Mouse (Mus musculus): ENCODE results near the gene Gm48551. TPM values are rescaled to one million over a fixed set of nuclear protein-coding genes. Genes with fewer than 3 reads are reported as not detected.

Gm48551 gene
- polyA plus RNA-seq, 1 experiment from 2014 or later = 8.2 TPM

DNA sequence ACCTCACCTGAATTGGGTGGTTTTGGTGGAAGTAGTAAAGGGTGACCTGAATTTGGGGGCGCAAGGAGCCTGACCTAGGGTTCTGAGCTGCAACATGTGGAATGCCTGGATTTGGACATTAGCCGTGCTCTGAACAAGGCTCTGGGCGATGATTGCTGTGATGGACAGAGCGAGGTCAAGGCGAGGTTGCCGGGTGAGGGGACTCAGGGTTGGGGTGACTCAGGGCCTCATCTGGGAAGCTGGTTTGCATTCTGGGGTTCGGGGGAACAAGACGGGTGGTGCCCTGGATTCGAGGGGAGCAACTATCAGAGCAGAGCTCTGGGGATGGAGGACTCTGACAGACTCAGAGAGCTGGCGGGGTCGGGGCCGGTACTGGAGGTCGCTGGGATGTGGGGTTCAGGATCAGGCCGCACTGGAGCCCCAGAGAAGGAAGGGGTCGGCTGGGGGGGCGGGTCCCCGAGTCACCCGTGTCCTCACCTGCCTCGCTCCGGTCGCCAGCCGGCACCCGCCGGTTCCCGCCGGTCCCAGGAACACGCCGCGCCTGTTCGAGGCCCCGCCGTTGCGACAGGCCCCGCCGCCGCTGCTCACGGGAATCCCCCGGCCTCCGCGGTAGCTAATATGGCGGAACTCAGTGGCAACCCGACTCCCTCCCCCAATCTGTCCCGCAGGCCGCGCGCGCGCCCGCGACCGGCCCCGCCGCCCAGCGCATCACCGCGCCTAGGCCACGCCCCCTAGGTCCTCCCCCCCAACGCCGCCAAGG, 6.3 kb upstream of the Gm48551 start, which contains the start of gene Fzr1:
Fzr1 (minus strand) TSS at position 724 of the 760 bp plus-strand sequence.
- peak within 1 kb of the TSS; percentile 79 for H3K27ac ChIP-seq (replicated peaks)
- H3K4me1 ChIP-seq (replicated peaks) = peaks cover 38% of the 10 kb centered on the region
- H3K27me3 ChIP-seq = no peaks in the 10 kb centered on the region
- under 1% methylated on average over 56 of the region's 59 CpGs for WGBS
- peak within 1 kb of the TSS; percentile 71 for H3K4me3 ChIP-seq
- peak; percentile 69 for ATAC-seq (ENCODE audit: low read depth)
- H3K9me3 ChIP-seq = no peaks in the 10 kb centered on the region
- peak within 1 kb of the TSS; percentile 86 for H3K4me2 ChIP-seq
- H3K9ac ChIP-seq = peak within 1 kb of the TSS; percentile 86
- peaks cover 22% of the 10 kb centered on the region for H3K36me3 ChIP-seq

DNA sequence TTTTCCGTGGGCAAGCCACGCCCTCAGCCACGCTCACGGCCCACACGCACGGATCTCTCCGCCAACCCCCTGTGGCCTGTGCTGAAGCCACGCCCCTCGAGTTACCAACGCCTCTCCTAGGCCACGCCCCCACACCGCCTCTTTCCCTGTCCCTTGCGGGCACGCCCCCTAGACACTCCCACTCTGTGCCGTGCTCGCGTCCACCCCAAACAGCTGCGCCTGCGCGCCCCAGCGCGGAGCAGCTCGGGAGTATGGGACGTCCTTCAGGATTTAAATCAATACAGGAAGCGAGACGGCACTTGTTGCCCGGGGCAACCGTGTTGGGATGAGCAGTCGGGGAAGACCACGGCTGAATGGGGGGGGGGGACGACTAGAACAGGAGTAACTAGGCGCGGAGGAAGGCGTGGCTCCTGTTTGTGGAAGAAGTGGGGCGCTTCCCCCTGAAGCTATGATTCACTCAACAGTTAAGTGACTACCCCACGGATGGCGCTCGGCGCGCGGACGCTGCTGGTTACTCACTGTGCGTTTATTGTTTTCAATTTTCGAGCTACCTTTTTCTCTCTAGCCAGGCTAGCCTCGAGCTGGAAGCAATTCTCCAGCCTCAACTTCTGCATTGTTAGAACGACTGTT, 5.6 kb upstream of the Gm48551 start:
- H3K36me3 ChIP-seq = peaks cover 15% of the 10 kb centered on the region
- WGBS = under 1% methylated on average over 46 of the region's 46 CpGs
- peak overlapping the region; percentile 57 for H3K9ac ChIP-seq
- peak; percentile 96 for ATAC-seq (ENCODE audit: low read depth)
- peak overlapping the region; percentile 59 for H3K4me2 ChIP-seq
- H3K4me1 ChIP-seq (replicated peaks) = peaks cover 33% of the 10 kb centered on the region
- no peaks in the 10 kb centered on the region for H3K9me3 ChIP-seq
- peak overlapping the region; percentile 71 for H3K4me3 ChIP-seq
- peak overlapping the region; percentile 79 for H3K27ac ChIP-seq (replicated peaks)
- no peaks in the 10 kb centered on the region for H3K27me3 ChIP-seq

DNA sequence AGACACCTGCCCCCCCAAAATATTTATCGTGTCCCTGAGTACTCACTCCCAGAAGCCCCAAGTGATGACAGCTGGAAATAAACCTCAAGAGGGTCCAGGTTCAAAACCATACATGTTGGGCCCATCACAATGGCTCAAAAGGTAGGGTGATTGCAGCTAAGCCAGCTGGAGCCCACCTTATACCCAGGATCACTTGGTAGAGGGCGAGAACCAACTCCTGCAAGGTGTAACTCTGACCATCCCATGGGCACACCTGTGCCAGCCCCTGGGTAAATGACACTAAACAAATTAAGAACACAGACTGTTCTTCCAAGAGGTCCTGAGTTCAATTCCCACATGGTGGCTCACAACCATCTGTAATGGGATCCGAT, 5.1 kb upstream of the Gm48551 start:
- Histone ChIP-seq H3K9me3 (no peaks in the 10 kb centered on the region), H3K4me3 (peak overlapping the region; percentile 71), H3K27me3 (no peaks in the 10 kb centered on the region), H3K36me3 (peaks cover 10% of the 10 kb centered on the region), H3K4me1 (replicated peaks) (peaks cover 29% of the 10 kb centered on the region), H3K9ac (peak overlapping the region; percentile 57), H3K4me2 (peak overlapping the region; percentile 59), H3K27ac (replicated peaks) (peak overlapping the region; percentile 66)
- ATAC-seq (ENCODE audit: low read depth) = peak; percentile 1
- 59% methylated on average over 3 of the region's 3 CpGs for WGBS

DNA sequence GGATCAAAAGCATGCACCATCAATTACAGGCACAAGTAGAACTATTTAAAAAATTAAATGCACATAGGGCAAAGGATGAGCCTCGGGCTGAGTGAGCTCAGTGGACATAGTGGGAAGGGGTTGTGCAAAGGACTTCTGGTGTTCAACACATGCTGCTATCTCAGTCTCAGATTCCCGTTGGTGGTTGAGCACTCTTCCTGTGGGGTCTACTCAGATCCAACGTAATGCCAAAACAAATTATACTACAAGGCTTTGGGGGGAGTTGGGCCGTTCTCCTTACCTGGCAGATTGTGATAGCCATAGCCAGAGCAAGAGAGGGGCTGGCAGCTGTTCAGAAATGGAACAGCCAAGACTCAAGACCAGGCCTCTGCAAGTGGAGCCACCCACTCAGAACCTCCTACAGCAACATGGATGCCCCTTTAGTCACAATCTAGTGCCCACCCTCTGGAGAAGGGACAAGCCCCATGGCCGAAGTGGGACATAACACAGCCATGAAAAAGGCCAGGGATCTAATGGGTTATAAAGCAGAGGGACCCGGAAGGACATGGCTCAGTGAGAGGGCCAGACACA, 4.4 kb upstream of the Gm48551 start:
- H3K4me1 ChIP-seq (replicated peaks) = peaks cover 31% of the 10 kb centered on the region
- H3K27me3 ChIP-seq = no peaks in the 10 kb centered on the region
- no peak overlapping the region for H3K9ac ChIP-seq
- ATAC-seq (ENCODE audit: low read depth) = no peak
- no peak overlapping the region for H3K4me3 ChIP-seq
- peaks cover 7% of the 10 kb centered on the region; the same call in 1 of the 2 replicates for H3K36me3 ChIP-seq
- WGBS = 90% methylated on average over 6 of the region's 6 CpGs
- no peak overlapping the region for H3K27ac ChIP-seq (replicated peaks)
- no peak overlapping the region for H3K4me2 ChIP-seq
- H3K9me3 ChIP-seq = no peaks in the 10 kb centered on the region

DNA sequence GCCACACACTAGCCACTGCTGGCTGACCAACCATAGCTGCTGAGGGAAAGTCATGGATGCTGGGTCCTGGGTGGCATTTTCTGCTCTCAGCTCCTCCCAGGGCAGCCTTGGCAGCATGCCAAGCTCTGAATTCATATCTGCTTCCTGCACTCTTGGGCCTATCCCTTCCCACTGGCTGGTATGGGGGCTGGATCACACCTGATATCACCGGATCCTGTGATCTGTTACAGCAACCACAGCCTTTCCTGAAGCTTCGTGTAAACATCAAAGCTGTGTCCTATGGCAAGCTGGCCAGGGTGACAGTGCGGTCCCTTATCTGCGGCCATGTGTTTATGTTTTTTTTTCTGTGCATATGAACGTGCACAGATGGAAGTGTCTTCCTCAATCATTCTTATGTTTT, 2.2 kb upstream of the Gm48551 start:
- H3K9ac ChIP-seq = 0 out of 2 replicates have a peak overlapping the region, but pooled peaks have one; percentile 32
- no peaks in the 10 kb centered on the region for H3K27me3 ChIP-seq
- ATAC-seq (ENCODE audit: low read depth) = no peak
- peak overlapping the region; percentile 28; the same call in 1 of the 2 replicates for H3K27ac ChIP-seq (replicated peaks)
- H3K4me2 ChIP-seq = no peak overlapping the region
- WGBS = 87% methylated on average over 5 of the region's 5 CpGs
- peaks cover 27% of the 10 kb centered on the region for H3K4me1 ChIP-seq (replicated peaks)
- no peaks in the 10 kb centered on the region for H3K9me3 ChIP-seq
- H3K4me3 ChIP-seq = no peak overlapping the region
- H3K36me3 ChIP-seq = peaks cover 14% of the 10 kb centered on the region

DNA sequence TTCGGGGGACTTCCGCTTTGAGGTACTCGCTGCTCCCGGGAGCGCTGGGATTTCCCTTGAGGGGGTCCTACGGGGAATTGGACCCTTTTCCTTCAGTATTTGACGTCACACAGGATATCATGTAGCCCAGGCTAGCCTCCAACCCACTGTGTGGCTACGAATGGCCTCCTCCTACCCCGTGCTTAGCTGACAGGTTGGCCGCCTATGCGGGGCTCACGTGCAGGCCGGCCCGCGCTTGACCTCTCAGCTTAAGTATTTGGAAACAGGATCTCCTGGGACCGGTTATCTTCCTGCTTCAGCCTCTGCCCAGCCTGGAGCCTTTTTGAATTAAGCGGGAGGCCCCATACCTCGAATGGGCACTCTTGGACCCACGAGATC, 328 bp downstream of the Gm48551 start:
- Histone ChIP-seq H3K9ac (peak overlapping the region; percentile 83), H3K4me2 (peak overlapping the region; percentile 91), H3K27me3 (no peaks in the 10 kb centered on the region), H3K27ac (replicated peaks) (peak overlapping the region; percentile 87), H3K36me3 (peaks cover 33% of the 10 kb centered on the region), H3K4me3 (peak overlapping the region; percentile 85), H3K4me1 (replicated peaks) (peaks cover 18% of the 10 kb centered on the region), H3K9me3 (no peaks in the 10 kb centered on the region)
- WGBS = under 1% methylated on average over 19 of the region's 19 CpGs
- peak; percentile 24 for ATAC-seq (ENCODE audit: low read depth)

DNA sequence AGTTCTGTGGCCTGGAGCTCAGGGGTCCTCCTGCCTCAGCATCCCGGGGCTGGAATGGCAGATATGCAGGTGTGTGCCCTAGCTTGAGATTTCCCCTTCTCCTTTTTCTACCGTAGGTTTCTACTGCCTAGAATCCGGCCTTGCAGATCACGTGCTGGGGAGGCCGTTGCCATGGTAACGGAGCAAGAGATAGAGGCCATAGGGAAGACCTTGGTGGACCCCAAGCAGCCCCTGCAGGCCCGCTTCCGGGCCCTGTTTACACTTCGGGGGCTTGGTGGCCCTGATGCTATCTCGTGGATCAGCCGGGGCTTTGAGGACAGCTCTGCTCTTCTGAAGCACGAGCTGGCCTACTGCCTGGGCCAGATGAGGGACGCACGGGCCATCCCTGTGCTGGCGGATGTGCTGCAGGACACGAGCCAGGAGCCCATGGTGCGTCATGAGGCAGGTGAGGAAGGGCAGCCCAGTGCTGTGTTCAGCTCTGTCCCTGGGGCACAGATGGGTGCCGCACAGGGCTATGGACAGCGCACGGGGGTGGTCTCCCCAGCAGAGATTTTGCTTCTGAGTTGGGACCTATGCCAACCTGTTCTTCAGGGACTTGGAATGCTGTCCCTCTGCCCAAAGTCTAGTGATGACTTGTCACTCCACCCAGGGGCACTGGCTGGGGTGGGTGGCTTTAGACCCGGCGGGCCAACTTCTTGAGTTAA, 1.5 kb downstream of the Gm48551 start:
- Histone ChIP-seq H3K9me3 (no peaks in the 10 kb centered on the region), H3K36me3 (peaks cover 36% of the 10 kb centered on the region), H3K4me1 (replicated peaks) (peaks cover 21% of the 10 kb centered on the region), H3K4me3 (peak overlapping the region; percentile 85; the same call in 1 of the 2 replicates), H3K9ac (peak overlapping the region; percentile 83; the same call in 1 of the 2 replicates), H3K4me2 (peak overlapping the region; percentile 91), H3K27me3 (no peaks in the 10 kb centered on the region), H3K27ac (replicated peaks) (no peak overlapping the region)
- 82% methylated on average over 22 of the region's 22 CpGs for WGBS
- no peak for ATAC-seq (ENCODE audit: low read depth)

DNA sequence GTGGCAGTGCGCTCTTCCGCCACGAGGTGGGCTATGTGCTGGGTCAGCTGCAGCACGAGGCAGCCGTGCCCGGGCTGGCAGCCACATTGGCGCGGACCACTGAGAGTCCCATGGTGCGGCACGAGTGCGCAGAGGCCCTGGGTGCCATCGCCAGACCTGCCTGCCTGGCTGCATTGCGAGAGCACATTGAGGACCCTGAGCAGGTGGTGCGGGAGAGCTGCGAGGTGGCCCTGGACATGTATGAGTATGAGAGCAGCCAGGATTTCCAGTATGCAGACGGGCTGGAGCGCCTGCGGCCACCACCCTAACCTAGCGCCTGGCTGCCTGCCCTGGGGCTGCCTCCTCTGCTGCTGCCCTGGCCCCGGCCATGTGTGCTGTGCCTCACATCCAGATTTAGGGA, 3.5 kb downstream of the Gm48551 start:
- Histone ChIP-seq H3K4me3 (no peak overlapping the region), H3K9me3 (no peaks in the 10 kb centered on the region), H3K36me3 (peaks cover 41% of the 10 kb centered on the region), H3K27me3 (no peaks in the 10 kb centered on the region), H3K4me2 (no peak overlapping the region), H3K4me1 (replicated peaks) (peaks cover 22% of the 10 kb centered on the region), H3K27ac (replicated peaks) (no peak overlapping the region), H3K9ac (no peak overlapping the region)
- WGBS = 95% methylated on average over 20 of the region's 20 CpGs
- no peak for ATAC-seq (ENCODE audit: low read depth)

DNA sequence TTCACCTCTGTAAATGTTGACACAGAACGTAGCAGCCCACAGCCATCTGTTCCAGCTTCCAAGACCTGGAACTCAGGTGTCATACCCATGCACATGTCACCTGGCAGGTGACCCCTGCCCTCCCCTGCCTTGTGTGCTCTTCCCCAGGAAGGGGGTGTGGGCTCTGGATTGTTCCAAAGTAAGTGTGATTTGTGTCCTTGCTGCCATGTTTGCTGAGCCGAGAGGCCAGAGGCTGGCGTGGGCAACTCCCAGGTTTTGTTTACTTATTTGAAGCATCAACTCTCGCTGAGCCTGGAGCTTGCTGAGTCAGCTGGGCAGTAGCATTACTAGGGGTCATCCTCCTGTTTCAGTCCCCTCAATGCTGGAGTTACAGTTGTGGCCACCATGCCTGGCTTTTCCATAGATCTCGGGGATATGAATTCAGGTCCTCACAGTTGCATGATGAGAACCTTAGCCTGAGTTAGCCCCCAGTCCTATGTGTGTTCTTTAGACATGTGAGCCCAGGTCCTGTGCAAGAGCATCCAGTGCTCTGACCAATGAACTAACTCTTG, 4.3 kb downstream of the Gm48551 start, which contains the start of gene Gm48552:
Gm48552 (plus strand) TSS at position 501 of the 551 bp plus-strand sequence.
- WGBS = 87% methylated on average over 5 of the region's 5 CpGs
- no peak within 1 kb of the TSS; the same call in 1 of the 2 replicates for H3K27ac ChIP-seq (replicated peaks)
- H3K9me3 ChIP-seq = no peaks in the 10 kb centered on the region
- no peaks in the 10 kb centered on the region for H3K27me3 ChIP-seq
- ATAC-seq (ENCODE audit: low read depth) = no peak
- no peak within 1 kb of the TSS for H3K4me3 ChIP-seq
- no peak within 1 kb of the TSS for H3K4me2 ChIP-seq
- peaks cover 31% of the 10 kb centered on the region for H3K4me1 ChIP-seq (replicated peaks)
- peaks cover 41% of the 10 kb centered on the region for H3K36me3 ChIP-seq
- H3K9ac ChIP-seq = peak within 1 kb of the TSS; percentile 49

DNA sequence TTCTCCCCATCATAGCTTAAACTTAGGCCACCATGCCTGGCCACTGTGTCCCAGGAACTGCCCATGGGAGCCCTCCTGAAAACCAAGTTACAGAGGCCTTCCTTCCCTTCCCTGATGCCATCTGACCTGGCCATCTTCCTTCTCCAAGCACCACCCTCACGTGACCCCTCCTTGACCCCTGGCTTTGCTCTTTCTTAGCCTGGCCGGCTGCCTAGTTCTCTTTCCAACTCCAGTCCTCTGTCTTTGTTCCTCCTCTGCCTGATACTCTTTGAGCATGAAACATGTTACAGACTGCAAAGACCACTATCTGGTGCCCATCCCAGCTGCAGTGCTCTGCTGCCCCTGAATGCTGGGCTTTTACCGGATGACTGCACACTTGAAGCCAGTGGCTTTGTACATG, 5.1 kb downstream of the Gm48551 start:
- peaks cover 37% of the 10 kb centered on the region for H3K4me1 ChIP-seq (replicated peaks)
- H3K27ac ChIP-seq (replicated peaks) = no peak overlapping the region; the same call in 1 of the 2 replicates
- H3K9ac ChIP-seq = peak overlapping the region; percentile 49
- H3K4me2 ChIP-seq = no peak overlapping the region
- peaks cover 41% of the 10 kb centered on the region for H3K36me3 ChIP-seq
- 45% methylated on average over 3 of the region's 3 CpGs for WGBS
- no peaks in the 10 kb centered on the region for H3K9me3 ChIP-seq
- no peak overlapping the region for H3K4me3 ChIP-seq
- no peaks in the 10 kb centered on the region for H3K27me3 ChIP-seq
- no peak for ATAC-seq (ENCODE audit: low read depth)

DNA sequence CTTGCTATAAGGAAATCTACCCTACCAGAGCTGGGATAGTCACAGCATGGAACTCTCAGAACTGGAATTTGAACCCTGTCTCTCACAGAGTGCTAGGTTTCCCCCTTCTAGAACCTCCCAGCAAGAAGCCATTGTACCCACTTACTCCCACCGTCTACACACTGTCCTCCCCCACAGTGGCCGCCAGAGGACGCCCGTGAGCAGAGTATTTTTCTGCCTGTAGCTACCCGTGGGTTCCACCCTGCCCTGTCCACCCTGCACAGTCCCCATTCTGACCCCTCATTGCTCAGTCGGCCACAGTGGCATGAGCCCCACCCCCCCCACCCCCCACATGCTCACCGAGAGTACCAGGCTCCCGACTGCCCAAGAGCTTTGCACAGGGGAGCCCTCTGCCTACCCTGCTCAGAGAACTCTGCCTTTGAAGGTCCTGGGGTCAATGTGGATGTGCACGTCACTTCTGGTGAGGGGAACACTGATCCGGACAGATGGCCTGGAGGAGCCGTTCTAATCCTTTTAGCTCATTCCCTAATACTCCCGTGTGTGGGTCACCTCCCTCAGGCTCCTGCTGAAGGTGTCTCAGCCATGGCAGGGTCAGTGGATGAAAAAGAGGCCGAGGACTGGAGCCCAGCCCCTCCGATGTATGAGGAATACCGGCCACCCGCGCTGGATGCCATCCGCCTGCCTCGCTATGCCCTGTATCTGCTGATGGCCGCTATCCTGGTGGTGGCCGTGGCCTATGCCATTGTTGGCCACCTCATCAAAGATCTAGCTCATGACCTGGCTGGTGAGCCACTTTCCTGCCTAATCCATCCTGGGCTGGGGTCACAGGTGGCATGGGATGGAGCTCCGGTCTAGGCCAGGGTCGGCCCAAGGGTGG, 5.8 kb downstream of the Gm48551 start:
- no peaks in the 10 kb centered on the region for H3K9me3 ChIP-seq
- H3K4me2 ChIP-seq = no peak overlapping the region
- H3K4me1 ChIP-seq (replicated peaks) = peaks cover 32% of the 10 kb centered on the region
- H3K9ac ChIP-seq = peak overlapping the region; percentile 49
- no peak overlapping the region; the same call in 1 of the 2 replicates for H3K27ac ChIP-seq (replicated peaks)
- H3K4me3 ChIP-seq = no peak overlapping the region
- ATAC-seq (ENCODE audit: low read depth) = peak; percentile 37; the same call in 1 of the 2 replicates
- peaks cover 41% of the 10 kb centered on the region for H3K36me3 ChIP-seq
- 61% methylated on average over 23 of the region's 23 CpGs for WGBS
- H3K27me3 ChIP-seq = no peaks in the 10 kb centered on the region

Data from neural tube, embryonic 13.5 days (tissue).